In genomic region chr14:18270529-18271441, GRCm38 (mm10) we compare ENCODE assay signal across 8 mouse cellular contexts. TPM values are rescaled to one million over a fixed set of nuclear protein-coding genes. Genes with fewer than 3 reads are reported as not detected.
A peak's percentile ranks its signal among the peaks of the same experiment; 100 is the strongest.
DNase-seq lines count a peak whose midpoint lies in the region; ATAC-seq and TF ChIP-seq lines count a peak whose summit lies in the region.

Gene Nkiras1, plus strand, starts transcription at chr14:18271136.
Gene Rpl15, minus strand, starts transcription at chr14:18271391.

- H3K4me3 ChIP-seq in cortical plate, adult 2 months (ENCODE audit: insufficient read depth, low read length), result peak within 1 kb of the TSS; percentile 69
- peak within 1 kb of the TSS; percentile 96 for H3K4me3 ChIP-seq in megakaryocyte, embryonic 14.5 days (replicated peaks)

- H3K4me1 ChIP-seq in cortical plate, adult 2 months (ENCODE audit: control insufficient read depth, insufficient read depth, low read length), result no peaks in the 10 kb centered on the region
- peaks cover 9% of the 10 kb centered on the region for H3K4me1 ChIP-seq in megakaryocyte, embryonic 14.5 days

- H3K27me3 ChIP-seq in megakaryocyte, embryonic 14.5 days (replicated peaks), result no peaks in the 10 kb centered on the region

- peak; percentile 98 to 99 for DNase-seq in gastrocnemius, adult 8-10 months (ENCODE audit: low spot score in 2 of 2)
- DNase-seq in hindlimb bud, embryonic 11.5 days (ENCODE audit: extremely low spot score, low read depth, low spot score), result peak; percentile 90
- peak; percentile 92 to 99 for DNase-seq in left cerebral cortex, adult 8-10 months (ENCODE audit: low spot score in 2 of 2)
- peak; percentile 99 for DNase-seq in right cerebral cortex, postnatal 10 days (ENCODE audit: low spot score in 2 of 2)
- peak; percentile 92 for DNase-seq in urinary bladder, postnatal 25 days (ENCODE audit: low spot score)

- TF ChIP-seq POLR2A in cortical plate, adult 2 months (IDR thresholded peaks at IDR 0.05; ENCODE audit: extremely low read depth, insufficient read depth, low read length), result peak; percentile 88

- no peaks in the 10 kb centered on the region for H3K9me3 ChIP-seq in megakaryocyte, embryonic 14.5 days

- peak within 1 kb of the TSS; percentile 53 for H3K27ac ChIP-seq in cortical plate, adult 2 months (ENCODE audit: insufficient read depth, low read length)

- no peak for TF ChIP-seq CTCF in cortical plate, adult 2 months (IDR thresholded peaks at IDR 0.05; ENCODE audit: extremely low read depth, insufficient read depth, low read length)

- H3K36me3 ChIP-seq in megakaryocyte, embryonic 14.5 days (replicated peaks; ENCODE audit: low read length), result peaks cover 42% of the 10 kb centered on the region

- ATAC-seq in activated CD4-positive, CD25-positive, alpha-beta regulatory T cell, adult 4 months, result peak; percentile 98

RNA-seq across cellular contexts. Expression of gene Nkiras1, which starts in this region (rescaled TPM):
- polyA plus RNA-seq in activated CD4-positive, CD25-positive, alpha-beta regulatory T cell, adult 4 months (2017; shearing (Covaris generic)), result 10 to 100 TPM; 27.5 to 30.6 TPM
- 148 and 152 TPM in 2 replicates for polyA plus RNA-seq in cortical plate, adult 2 months (2012; rRNA removed)
- 10 to 100 TPM; 31.0 to 33.9 (median 31.8) TPM for total RNA-seq in gastrocnemius, adult 8-10 months (2022)
- 10 to 100 TPM; 81.8 to 98.4 (median 95.8) TPM for total RNA-seq in left cerebral cortex, adult 8-10 months (2022)
- 0.51 TPM in 1 of 2 replicates, not detected in the other for polyA plus RNA-seq in megakaryocyte, embryonic 14.5 days (2012; ENCODE audit: insufficient read depth, low replicate concordance)

RNA-seq across cellular contexts. Expression of gene Rpl15, which starts in this region (rescaled TPM):
- polyA plus RNA-seq in activated CD4-positive, CD25-positive, alpha-beta regulatory T cell, adult 4 months (2017; shearing (Covaris generic)), result 1,000 to 10,000 TPM; 1,091 to 1,098 TPM
- polyA plus RNA-seq in cortical plate, adult 2 months (2012; rRNA removed), result 324 and 336 TPM in 2 replicates
- 100 to 1,000 TPM; 522 to 585 (median 547) TPM for total RNA-seq in gastrocnemius, adult 8-10 months (2022)
- 100 to 1,000 TPM; 388 to 418 (median 397) TPM for total RNA-seq in left cerebral cortex, adult 8-10 months (2022)
- polyA plus RNA-seq in megakaryocyte, embryonic 14.5 days (2012; ENCODE audit: insufficient read depth, low replicate concordance), result 78.0 and 176 TPM in 2 replicates

Comparison
In these comparisons a context has a peak if more than half of its experiments do, and no peak if none do; other contexts are left out.
1. Peak in every context shown above with its lines: DNase-seq, ATAC-seq, H3K4me3 ChIP-seq and H3K27ac ChIP-seq.
2. RNA of gene Nkiras1 (polyA plus RNA-seq): 148 to 152 TPM in cortical plate, adult 2 months and 27.5 to 30.6 TPM in activated CD4-positive, CD25-positive, alpha-beta regulatory T cell, adult 4 months; 0.51 TPM in megakaryocyte, embryonic 14.5 days; every median in the first group is over 10 times any median in the second.